Mouse (Mus musculus) heart, postnatal 25 days (tissue): ENCODE measurements around the gene Ttc19. TPM values are rescaled to one million over a fixed set of nuclear protein-coding genes. Genes with fewer than 3 reads are reported as not detected.

ENCODE experiments used
- DNase-seq: peaks from one replicate; pipeline ENCODE4 v3.0.0; 2022; ENCODE audit warnings: low spot score
- intact Hi-C: fragments of 180-260 bp; cut with DNase I; formaldehyde crosslinking; loops from one replicate; pipeline ENCODE4 v1.15.1; 2025
- total RNA-seq, 2 experiments: library from RNA; stranded (reverse); gene quantifications; 2 replicates each; pipeline ENCODE4 v1.2.3; 2021

The Ttc19 gene
- 10 to 100 TPM; 36.0 to 40.8 TPM for total RNA-seq

DNA sequence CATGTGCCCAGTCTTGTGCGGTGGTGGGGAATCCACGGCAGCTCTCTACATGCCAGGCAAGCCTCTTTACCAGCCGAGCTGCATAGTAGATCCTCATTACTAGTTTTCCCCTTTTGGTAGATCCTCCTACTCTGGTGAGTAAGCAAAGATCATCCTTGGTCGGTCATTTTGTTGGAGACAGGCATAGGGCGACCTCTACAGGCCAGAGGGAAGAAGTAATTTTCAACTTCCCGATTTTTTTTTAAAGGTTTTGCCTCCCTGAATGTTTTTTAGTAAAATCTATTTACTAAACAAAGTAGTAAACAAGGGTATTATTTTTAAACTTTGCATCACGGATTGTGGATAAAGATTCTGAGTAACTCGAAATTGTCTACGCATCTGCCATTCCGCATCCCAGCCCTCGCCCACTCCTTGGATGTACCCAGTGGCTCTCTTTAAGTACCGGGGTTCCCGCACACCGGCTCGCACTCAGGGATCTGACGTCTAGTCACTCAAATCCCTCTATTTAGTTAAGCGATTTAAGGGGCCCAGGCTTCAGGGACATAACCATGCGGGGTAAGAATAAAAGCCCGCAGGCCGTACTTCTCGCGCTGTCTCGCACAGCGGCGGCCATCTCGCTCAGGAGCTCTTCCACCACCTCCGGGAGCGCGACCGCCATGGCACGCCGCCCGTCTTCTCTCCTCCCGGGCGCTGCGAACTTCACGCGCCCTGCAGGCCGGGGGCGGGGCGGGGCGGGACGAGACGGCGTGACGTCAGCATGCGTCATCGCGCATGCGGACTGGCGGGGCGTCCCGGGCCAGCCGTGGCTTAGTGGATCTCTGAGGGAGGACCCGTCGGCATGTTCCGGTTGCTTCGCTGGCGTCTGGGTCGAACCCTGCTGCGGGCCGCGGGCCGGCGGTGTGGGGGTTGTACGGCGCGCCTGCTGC lies at the start of gene Ttc19, which contains the start of gene Zswim7:
Gene Ttc19 (plus strand): TSS at position 799 of the 926 bp plus-strand sequence.
Gene Zswim7 (minus strand): TSS at position 701 of the 926 bp plus-strand sequence.
- peak; percentile 85 for DNase-seq
- intact Hi-C loops: loop anchor here (1.0 to 2.0 kb wide), 3 partner anchors 154 to 330 kb away; no protein-coding TSS in a partner anchor

- intact Hi-C loops: no loop called here
- no peak for DNase-seq
Measured at GRCm38 (mm10) chr11:62240631-62241261, 40.5 kb upstream of the Ttc19 start.

- intact Hi-C loops: no loop called here
- DNase-seq: no peak
Measured at GRCm38 (mm10) chr11:62243871-62244270, 37.4 kb upstream of the Ttc19 start.

DNA sequence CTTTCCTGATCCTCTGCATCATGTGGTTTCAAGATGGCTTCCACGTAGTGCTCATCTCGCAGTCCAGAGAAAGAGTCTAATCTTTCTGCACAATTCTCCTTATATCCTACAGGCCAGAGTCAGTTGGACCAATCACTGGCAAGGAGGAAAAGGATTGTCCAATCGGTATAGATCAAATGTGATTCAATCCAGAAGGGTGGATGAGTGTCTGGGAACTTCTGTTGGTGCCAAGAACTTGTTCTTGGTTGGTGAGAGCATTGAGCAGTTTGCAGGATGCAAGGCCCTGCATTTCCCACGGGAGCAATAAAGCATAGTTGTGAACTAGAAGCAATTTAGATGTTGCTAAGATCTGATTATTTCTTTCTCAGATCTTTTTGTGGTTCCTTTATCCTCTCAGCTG lies 36.8 kb upstream of the Ttc19 start:
- intact Hi-C loops: no loop called here
- DNase-seq: no peak

- intact Hi-C loops: no loop called here
- DNase-seq: no peak
Measured at GRCm38 (mm10) chr11:62247759-62248400, 33.4 kb upstream of the Ttc19 start.

- peak; percentile 39 for DNase-seq
- intact Hi-C loops: no loop called here
Measured at GRCm38 (mm10) chr11:62248401-62249244, 32.6 kb upstream of the Ttc19 start, which contains the start of gene Adora2b. Gene Adora2b (plus strand): TSS chr11:62248984.

DNA sequence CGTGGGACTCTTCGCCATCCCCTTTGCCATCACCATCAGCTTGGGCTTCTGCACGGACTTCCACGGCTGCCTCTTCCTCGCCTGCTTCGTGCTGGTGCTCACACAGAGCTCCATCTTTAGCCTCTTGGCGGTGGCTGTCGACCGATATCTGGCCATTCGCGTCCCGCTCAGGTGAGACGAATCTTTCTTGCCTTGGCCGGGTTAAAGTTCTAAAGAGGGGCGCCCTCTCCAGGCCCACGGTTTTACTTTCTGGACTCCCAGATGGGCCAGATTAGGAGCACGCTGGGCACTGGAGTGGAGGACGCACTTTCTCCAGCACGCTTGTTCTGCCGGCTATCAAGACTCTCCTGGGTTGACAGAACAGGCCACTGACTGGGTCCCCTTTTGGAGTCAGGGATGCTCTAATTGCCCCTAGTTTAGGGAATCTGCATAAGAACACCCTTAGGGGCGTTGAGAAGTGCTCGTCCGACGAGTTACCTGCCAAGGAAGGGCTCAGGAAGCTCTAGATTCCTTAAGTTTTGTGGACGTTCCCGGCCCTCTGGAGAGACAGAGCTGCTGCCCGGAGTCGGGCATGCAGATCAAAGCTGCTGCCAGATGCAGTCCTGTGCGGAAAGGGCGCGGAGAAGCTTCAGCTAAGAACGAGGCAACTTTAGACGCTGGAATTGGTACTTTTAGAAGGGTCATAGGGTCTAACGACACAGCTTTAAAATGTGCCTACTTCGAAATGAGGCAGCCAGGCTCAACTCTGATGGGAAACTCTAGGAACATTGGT lies 31.8 kb upstream of the Ttc19 start:
- no peak for DNase-seq
- intact Hi-C loops: no loop called here

GRCm38 (mm10) chr11:62251047-62251446 lies 30.2 kb upstream of the Ttc19 start:
- DNase-seq: no peak

DNA sequence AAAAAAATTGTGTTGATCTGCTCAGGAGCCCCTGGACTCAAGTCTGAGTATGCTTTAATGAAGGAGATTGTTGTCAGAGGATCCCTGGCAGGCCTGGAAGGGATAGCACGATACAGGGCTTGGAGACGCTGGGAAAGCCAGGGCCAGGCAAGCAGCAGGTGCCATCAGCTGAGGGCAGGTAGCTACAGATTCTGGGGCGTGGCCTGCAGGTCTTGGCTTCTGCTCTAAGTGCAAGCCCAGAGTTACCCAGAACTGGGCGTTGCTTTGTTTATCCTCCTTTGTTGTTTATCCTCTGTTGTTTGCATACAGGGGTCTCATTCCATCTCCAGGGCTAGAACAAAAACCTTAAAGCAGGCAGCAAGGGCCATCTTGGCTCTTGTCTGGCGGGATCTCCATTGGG lies 27.9 kb upstream of the Ttc19 start:
- intact Hi-C loops: no loop called here
- DNase-seq: no peak

More at GRCm38 (mm10) chr11:62251047-62251446, 30.2 kb upstream of the Ttc19 start:
- intact Hi-C loops: no loop called here

DNA sequence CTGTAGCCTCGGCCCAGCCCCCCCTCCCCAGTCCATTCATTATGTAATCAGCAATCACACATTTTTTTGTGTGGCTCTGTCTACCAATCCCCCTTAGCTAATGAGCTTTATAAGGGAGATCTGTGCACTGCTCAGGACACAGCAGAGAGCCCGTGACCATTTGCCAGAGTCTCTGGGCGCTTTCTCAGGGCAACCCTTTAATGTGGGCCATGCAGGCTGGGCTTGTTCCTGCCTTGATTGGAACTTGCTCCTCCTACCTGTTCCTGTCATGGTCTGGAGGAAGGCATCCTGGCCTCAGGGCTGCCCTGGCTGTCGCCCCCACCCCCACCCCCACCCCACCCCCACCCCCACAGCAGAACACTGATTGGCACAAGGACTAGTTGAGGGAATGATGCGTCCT lies 22.1 kb upstream of the Ttc19 start:
- intact Hi-C loops: no loop called here
- DNase-seq: no peak

DNA sequence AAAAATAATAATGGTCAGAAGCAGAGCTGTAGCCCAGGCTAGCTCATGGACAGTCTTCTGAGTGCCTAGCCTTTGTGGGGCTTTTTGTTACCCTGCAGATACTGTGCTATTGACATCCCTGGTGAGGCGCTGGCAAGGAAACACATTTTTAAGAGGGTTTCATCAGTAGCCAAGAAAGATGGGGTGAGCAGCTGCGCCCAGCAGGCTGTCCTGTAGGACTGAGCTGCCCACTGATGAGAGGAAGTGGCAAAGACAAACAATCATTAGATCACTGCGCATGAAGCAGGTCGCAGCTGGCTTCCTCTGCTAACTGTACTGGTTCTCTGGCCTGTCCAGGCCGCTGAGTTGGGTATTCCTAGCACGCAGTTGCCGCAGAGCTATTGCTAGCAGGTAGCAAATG lies 17.7 kb upstream of the Ttc19 start:
- DNase-seq: no peak
- intact Hi-C loops: no loop called here

- intact Hi-C loops: no loop called here
- DNase-seq: no peak
Measured at GRCm38 (mm10) chr11:62264018-62264417, 17.3 kb upstream of the Ttc19 start.

GRCm38 (mm10) chr11:62265642-62266041 lies 15.6 kb upstream of the Ttc19 start:
- DNase-seq: no peak
- intact Hi-C loops: no loop called here

- intact Hi-C loops: no loop called here
Measured at GRCm38 (mm10) chr11:62266466-62267214, 14.6 kb upstream of the Ttc19 start.

DNA sequence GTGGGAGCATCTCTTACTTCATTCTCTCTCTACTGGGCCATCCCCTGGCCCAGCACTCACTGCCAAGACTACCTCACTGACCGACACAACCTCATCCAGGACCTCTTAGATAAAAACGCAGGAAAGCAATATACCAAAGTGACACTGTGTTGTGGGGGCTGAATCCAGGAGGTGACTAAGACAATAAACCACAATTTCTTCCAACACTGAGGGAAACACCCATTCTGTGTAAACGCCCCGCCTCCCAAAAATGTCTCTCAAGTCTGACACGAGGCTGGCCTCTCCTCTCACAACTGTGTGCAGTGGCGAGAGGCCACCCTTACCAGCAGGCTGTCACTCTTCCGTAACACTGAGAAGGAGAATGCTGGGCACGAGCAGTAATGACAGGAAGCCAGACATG lies 12.9 kb upstream of the Ttc19 start:
- intact Hi-C loops: no loop called here
- no peak for DNase-seq

More at GRCm38 (mm10) chr11:62266466-62267214, 14.6 kb upstream of the Ttc19 start:
- no peak for DNase-seq

DNA sequence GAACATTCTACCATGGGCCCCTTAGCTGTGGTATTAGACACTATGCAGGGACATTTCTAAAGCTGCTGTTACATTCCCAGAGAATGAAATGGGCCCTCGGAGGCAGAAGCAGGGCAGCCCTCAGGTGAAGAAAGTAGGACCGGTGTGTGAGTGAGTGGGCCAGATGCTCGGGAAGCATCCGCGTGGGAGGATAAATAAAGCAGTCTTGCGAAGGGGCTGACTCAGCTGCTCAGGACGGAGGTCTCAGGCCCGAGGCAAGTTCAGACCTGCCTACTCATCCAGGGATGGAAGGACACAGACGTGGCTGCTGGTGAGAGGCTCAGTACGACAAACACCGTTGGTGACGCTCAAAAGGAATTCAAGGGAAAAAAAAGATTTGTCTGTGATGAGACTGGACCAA lies 12.2 kb upstream of the Ttc19 start:
- intact Hi-C loops: no loop called here
- DNase-seq: no peak

GRCm38 (mm10) chr11:62270851-62271250 lies 10.4 kb upstream of the Ttc19 start:
- intact Hi-C loops: no loop called here

GRCm38 (mm10) chr11:62277086-62277485 lies 4.2 kb upstream of the Ttc19 start:
- DNase-seq: no peak
- intact Hi-C loops: no loop called here

More at GRCm38 (mm10) chr11:62270851-62271250, 10.4 kb upstream of the Ttc19 start:
- no peak for DNase-seq
